Mouse (Mus musculus) left cerebral cortex, postnatal 10 days (tissue): ENCODE measurements at regions not wholly inside any gene's neighbourhood (a gene's known extent, or its start where the extent isn't known, plus 50 kb on each side); places are given as distances from the start of the nearest gene placed in this dataset.
A peak's percentile ranks its signal among the peaks of the same experiment; 100 is the strongest.

ENCODE experiments used
- DNase-seq, 2 experiments: peaks; one replicate each; pipeline ENCODE4 v3.0.0; 2021 to 2022; ENCODE audit warnings: low spot score in 2 of 2, mixed read lengths in 1 of 2; ENCODE audit errors: extremely low spot score in 1 of 2
- intact Hi-C: fragments of 180-260 bp; cut with DNase I; formaldehyde crosslinking; loops from one replicate; pipeline ENCODE4 v1.15.1; 2025

- intact Hi-C loops: no loop called here
- no peak for DNase-seq
Observed at GRCm38 (mm10) chr11:43952151-43952550, 51.1 kb upstream of the Adra1b start.

GRCm38 (mm10) chr11:43958241-43958975 lies 57.4 kb upstream of the Adra1b start:
- intact Hi-C loops: no loop called here
- peak in 1 of 2 experiments; percentile 32 for DNase-seq

GRCm38 (mm10) chr11:43958976-43959315 lies 57.9 kb upstream of the Adra1b start:
- no peak for DNase-seq
- intact Hi-C loops: no loop called here

- DNase-seq: no peak
- intact Hi-C loops: no loop called here
Observed at GRCm38 (mm10) chr11:43960348-43961105, 59.5 kb upstream of the Adra1b start.

GRCm38 (mm10) chr11:43961398-43962070 lies 60.5 kb upstream of the Adra1b start:
- intact Hi-C loops: no loop called here
- DNase-seq: no peak

- intact Hi-C loops: no loop called here
- no peak for DNase-seq
Observed at GRCm38 (mm10) chr11:43967764-43968163, 66.8 kb upstream of the Adra1b start.

GRCm38 (mm10) chr11:43971886-43972285 lies 70.9 kb upstream of the Adra1b start:
- DNase-seq: no peak
- intact Hi-C loops: no loop called here

- intact Hi-C loops: no loop called here
- no peak for DNase-seq
Observed at GRCm38 (mm10) chr11:43976024-43976423, 75.0 kb upstream of the Adra1b start.

- no peak for DNase-seq
- intact Hi-C loops: no loop called here
Observed at GRCm38 (mm10) chr11:43979406-43979805, 78.4 kb upstream of the Adra1b start.

- intact Hi-C loops: no loop called here
- no peak for DNase-seq
Observed at GRCm38 (mm10) chr11:43980444-43980843, 79.4 kb upstream of the Adra1b start.

GRCm38 (mm10) chr11:43989911-43990430 lies 89.0 kb upstream of the Adra1b start:
- intact Hi-C loops: no loop called here
- DNase-seq: no peak

- no peak for DNase-seq
- intact Hi-C loops: no loop called here
Observed at GRCm38 (mm10) chr11:43992011-43992471, 91.0 kb upstream of the Adra1b start.

- DNase-seq: no peak
- intact Hi-C loops: no loop called here
Observed at GRCm38 (mm10) chr11:43998046-43998725, 97.2 kb upstream of the Adra1b start.

- intact Hi-C loops: no loop called here
- no peak for DNase-seq
Observed at GRCm38 (mm10) chr11:44000056-44000455, 99.0 kb upstream of the Adra1b start.

GRCm38 (mm10) chr11:44001843-44002589 lies 101.0 kb upstream of the Adra1b start:
- intact Hi-C loops: no loop called here
- no peak for DNase-seq

GRCm38 (mm10) chr11:44002716-44003522 lies 101.9 kb upstream of the Adra1b start:
- intact Hi-C loops: no loop called here
- DNase-seq: peak in 1 of 2 experiments; percentile 2

GRCm38 (mm10) chr11:44007526-44008040 lies 106.6 kb upstream of the Adra1b start:
- intact Hi-C loops: no loop called here

More at GRCm38 (mm10) chr11:44007526-44008040, 106.6 kb upstream of the Adra1b start:
- no peak for DNase-seq
